Mouse (Mus musculus): ENCODE measurements at regions not wholly inside any gene's neighbourhood (a gene's known extent, or its start where the extent isn't known, plus 50 kb on each side); places are given as distances from the start of the nearest gene placed in this dataset.

DNA sequence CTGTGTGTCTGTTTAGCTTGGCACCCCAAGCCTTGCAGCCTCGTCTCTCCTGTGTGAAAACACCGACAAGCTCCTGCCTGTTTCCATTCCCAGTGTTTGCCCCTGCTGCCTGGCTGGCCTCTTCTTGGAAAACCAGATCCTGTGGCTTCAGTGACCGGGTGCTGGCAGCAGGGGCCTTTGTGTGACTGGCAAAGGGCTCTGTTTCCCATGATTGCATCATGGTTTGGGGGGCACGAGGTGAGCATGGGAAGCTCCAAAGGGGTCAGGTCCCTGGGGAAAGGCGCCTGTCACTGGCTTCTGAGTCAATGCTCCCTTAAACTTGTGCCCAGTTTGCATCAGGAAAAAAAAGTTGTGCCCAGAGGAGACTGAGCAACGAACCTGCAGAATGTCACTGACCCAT lies 175.3 kb downstream of the Gadd45g start:
- no peak overlapping the region; the same call in 1 of the 2 replicates for H3K27ac ChIP-seq
- no peak overlapping the region for H3K9ac ChIP-seq
- no peak overlapping the region for H3K4me3 ChIP-seq (replicated peaks)
- H3K9me3 ChIP-seq = no peaks in the 10 kb centered on the region
- no peak overlapping the region for H3K4me2 ChIP-seq
- H3K36me3 ChIP-seq = no peaks in the 10 kb centered on the region
- ATAC-seq (ENCODE audit: insufficient read depth, low FRiP score, low read depth) = no peak
- peaks cover 21% of the 10 kb centered on the region for H3K4me1 ChIP-seq
- H3K27me3 ChIP-seq (replicated peaks) = no peaks in the 10 kb centered on the region
- 52% methylated on average over 6 of the region's 6 CpGs for WGBS

DNA sequence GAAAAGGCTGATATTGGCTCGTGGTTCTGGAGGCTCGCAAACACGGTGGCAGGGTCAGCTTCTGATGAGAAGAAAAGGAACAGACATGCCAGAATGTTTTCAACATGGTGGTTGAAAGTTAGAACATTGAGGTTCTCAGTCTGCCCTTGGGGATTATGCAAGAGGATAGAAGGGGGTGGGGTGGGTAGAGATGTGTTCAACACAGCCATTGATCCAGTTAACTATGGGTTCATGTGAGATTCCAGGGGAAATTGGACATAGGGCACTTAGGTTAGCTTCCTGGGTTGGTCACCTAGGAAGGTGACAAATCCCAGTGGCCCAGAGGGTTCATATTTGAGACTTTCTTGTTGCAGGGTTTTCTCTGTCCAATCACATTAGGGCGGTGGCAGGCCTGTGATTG lies 176.1 kb downstream of the Gadd45g start:
- Histone ChIP-seq H3K27me3 (replicated peaks) (no peaks in the 10 kb centered on the region), H3K36me3 (no peaks in the 10 kb centered on the region), H3K4me1 (peaks cover 21% of the 10 kb centered on the region), H3K4me3 (replicated peaks) (no peak overlapping the region), H3K4me2 (no peak overlapping the region), H3K9ac (no peak overlapping the region), H3K27ac (no peak overlapping the region), H3K9me3 (no peaks in the 10 kb centered on the region)
- WGBS = 81% methylated on average over 4 of the region's 4 CpGs
- ATAC-seq (ENCODE audit: insufficient read depth, low FRiP score, low read depth) = no peak

DNA sequence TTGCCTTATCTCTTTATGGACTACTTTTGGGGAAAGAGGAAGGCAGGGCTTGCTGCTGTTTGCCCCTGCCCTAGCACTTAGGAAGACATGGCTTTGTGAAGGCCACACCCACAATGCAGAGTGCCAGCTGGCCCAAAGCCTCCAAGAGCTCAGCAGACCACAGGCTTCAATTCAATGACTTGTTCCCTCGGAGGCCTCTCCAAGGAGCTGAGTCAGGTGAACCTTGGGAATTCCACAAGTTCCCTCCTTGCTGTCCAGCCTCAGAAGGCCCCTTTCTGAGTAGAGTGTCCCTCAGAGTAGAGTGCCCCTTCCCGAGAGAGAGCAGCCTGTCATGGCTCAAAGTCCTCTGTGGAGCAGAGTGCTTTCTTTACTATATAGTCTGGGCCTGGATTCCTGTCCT lies 177.9 kb downstream of the Gadd45g start:
- Histone ChIP-seq H3K9ac (no peak overlapping the region), H3K4me1 (peaks cover 21% of the 10 kb centered on the region), H3K27ac (peak overlapping the region; percentile 58), H3K4me3 (replicated peaks) (no peak overlapping the region), H3K4me2 (peak overlapping the region; percentile 38), H3K27me3 (replicated peaks) (no peaks in the 10 kb centered on the region), H3K36me3 (no peaks in the 10 kb centered on the region), H3K9me3 (no peaks in the 10 kb centered on the region)
- WGBS = 17% methylated on average over 2 of the region's 2 CpGs
- peak; percentile 29 for ATAC-seq (ENCODE audit: insufficient read depth, low FRiP score, low read depth)

DNA sequence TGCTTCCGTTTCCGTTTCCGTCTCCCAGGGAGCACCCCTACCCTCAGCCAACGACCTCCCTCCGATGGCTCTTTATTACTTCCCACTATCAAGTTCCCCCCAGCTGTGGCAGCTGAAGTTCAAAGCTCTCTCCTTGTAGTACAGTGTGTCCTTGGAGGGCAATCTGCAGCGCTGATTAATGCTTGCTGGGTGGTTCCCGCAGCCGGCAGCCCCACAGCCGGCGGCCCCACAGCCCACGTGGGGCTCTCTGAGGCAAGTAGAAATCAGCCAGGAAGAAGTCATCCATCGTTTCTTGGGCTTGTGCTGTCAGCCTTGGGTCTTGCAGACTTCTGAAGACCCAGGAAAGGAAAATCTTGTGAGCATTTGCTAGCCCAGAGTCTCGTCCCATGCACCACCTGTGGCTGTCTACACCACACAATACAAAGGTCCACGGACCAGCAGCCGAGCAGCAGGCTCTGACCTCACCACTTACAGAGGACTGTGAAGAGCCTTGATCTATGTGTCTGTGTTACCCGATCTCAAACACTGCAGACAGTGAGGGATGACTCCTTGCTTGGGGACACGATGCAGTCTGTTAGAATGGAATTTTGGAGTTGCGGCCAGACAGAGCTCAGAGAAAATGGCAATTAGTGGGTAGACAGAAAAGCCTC lies 178.5 kb downstream of the Gadd45g start:
- Histone ChIP-seq H3K4me3 (replicated peaks) (no peak overlapping the region), H3K36me3 (no peaks in the 10 kb centered on the region), H3K4me2 (peak overlapping the region; percentile 38), H3K27ac (peak overlapping the region; percentile 58), H3K9me3 (no peaks in the 10 kb centered on the region), H3K9ac (no peak overlapping the region), H3K27me3 (replicated peaks) (no peaks in the 10 kb centered on the region), H3K4me1 (peaks cover 21% of the 10 kb centered on the region)
- WGBS = 13% methylated on average over 18 of the region's 18 CpGs
- peak; percentile 48 for ATAC-seq (ENCODE audit: insufficient read depth, low FRiP score, low read depth)

DNA sequence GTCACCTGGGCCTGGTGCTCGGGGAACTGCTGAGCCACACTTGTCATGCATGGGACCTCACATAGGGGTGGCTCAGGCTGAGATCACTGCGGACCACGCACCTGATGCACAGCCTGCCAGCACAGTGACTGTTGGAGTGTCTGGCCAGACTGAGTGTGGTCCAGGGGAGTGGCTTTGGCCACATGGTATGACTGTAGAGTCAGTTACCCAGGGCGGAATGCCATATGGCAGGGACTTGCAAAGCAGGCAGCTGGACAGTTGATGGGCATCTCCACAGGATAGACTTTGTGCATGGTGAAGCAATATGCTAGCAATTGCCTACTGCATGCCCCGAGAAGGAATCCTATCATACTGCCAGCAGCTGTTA lies 179.0 kb downstream of the Gadd45g start:
- WGBS = 73% methylated on average over 5 of the region's 5 CpGs
- H3K36me3 ChIP-seq = no peaks in the 10 kb centered on the region
- peak overlapping the region; percentile 38; the same call in 1 of the 2 replicates for H3K4me2 ChIP-seq
- H3K9me3 ChIP-seq = no peaks in the 10 kb centered on the region
- no peaks in the 10 kb centered on the region for H3K27me3 ChIP-seq (replicated peaks)
- ATAC-seq (ENCODE audit: insufficient read depth, low FRiP score, low read depth) = no peak
- no peak overlapping the region for H3K4me3 ChIP-seq (replicated peaks)
- H3K27ac ChIP-seq = no peak overlapping the region
- peaks cover 21% of the 10 kb centered on the region for H3K4me1 ChIP-seq
- H3K9ac ChIP-seq = no peak overlapping the region

DNA sequence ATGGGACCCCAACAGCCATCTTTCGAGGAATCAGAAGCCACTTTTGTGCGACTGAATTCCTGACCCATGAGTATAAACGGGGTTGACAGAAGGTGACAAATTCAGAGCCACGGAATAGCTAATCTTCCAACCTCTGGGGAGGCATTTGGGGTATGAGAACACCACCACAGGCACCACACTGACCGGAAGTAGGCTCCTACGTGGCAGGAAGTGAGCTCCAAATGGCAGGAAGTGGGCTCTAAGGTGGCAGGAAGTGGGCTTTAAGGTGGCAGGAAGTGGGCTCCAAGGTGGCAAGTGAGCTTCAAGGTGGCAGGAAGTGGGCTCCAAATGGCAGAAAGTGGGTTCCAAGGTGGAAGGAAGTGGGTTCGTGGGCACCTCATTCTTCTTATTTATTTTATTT lies 179.8 kb downstream of the Gadd45g start:
- WGBS = 84% methylated on average over 7 of the region's 7 CpGs
- Histone ChIP-seq H3K36me3 (no peaks in the 10 kb centered on the region), H3K9me3 (no peaks in the 10 kb centered on the region), H3K9ac (no peak overlapping the region), H3K27me3 (replicated peaks) (no peaks in the 10 kb centered on the region), H3K4me2 (no peak overlapping the region), H3K27ac (no peak overlapping the region), H3K4me3 (replicated peaks) (no peak overlapping the region), H3K4me1 (peaks cover 21% of the 10 kb centered on the region)
- no peak for ATAC-seq (ENCODE audit: insufficient read depth, low FRiP score, low read depth)

DNA sequence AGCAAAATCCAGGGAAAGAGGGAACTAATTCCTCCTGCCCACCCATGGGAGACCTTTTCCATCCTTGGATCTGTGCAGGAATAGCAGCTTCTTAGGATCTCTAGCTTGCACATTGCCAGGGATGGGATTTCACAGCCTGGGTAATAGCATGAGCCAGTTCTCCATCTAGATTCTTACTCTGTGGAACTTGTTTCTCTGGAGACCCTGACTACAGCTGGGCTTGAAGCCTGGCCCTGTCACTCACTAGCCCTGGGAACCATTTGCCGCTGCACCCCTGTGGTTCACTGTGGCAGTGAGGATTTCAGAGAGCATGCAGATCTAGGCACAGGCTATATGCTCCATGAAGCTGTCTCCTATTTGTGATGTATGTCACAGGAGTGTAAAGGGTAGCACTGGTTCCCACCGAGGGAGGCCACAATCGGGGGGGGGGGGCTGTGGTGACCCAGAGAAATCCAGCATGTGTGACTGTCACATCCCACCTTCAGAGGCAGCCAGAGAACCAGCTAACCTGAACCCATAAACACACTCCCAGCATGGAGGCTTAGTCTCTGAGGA lies 183.5 kb downstream of the Gadd45g start:
- Histone ChIP-seq H3K27ac (no peak overlapping the region), H3K9me3 (no peaks in the 10 kb centered on the region), H3K27me3 (replicated peaks) (no peaks in the 10 kb centered on the region), H3K36me3 (no peaks in the 10 kb centered on the region), H3K4me2 (no peak overlapping the region), H3K4me1 (peaks cover 9% of the 10 kb centered on the region), H3K9ac (no peak overlapping the region), H3K4me3 (replicated peaks) (no peak overlapping the region)
- no peak for ATAC-seq (ENCODE audit: insufficient read depth, low FRiP score, low read depth)
- WGBS = 55% methylated on average over 3 of the region's 3 CpGs

DNA sequence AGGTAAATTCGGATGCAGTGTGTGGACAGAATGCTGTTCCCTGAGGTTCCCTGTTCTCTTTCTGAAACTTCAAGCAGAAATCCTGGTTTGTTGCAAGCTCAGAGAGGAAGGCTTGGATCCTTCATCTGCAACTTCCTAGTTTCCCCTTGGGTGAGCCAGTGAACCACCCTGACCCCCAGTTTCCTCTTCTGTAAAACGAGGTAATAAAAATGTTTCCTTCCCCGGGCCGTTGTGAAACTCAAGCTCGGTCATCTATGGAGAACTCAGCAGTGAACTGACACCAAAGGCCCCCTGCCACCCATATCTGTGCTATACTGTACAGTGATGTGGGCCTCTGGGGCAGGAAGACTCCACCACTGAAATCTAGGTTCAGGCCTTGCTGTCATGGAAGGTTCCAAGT lies 185.0 kb downstream of the Gadd45g start:
- no peak overlapping the region for H3K4me3 ChIP-seq (replicated peaks)
- H3K4me1 ChIP-seq = no peaks in the 10 kb centered on the region; the same call in 1 of the 2 replicates
- H3K9ac ChIP-seq = no peak overlapping the region
- H3K4me2 ChIP-seq = no peak overlapping the region
- WGBS = 83% methylated on average over 5 of the region's 5 CpGs
- H3K27me3 ChIP-seq (replicated peaks) = no peaks in the 10 kb centered on the region
- H3K27ac ChIP-seq = no peak overlapping the region
- no peaks in the 10 kb centered on the region for H3K9me3 ChIP-seq
- H3K36me3 ChIP-seq = no peaks in the 10 kb centered on the region
- no peak for ATAC-seq (ENCODE audit: insufficient read depth, low FRiP score, low read depth)

DNA sequence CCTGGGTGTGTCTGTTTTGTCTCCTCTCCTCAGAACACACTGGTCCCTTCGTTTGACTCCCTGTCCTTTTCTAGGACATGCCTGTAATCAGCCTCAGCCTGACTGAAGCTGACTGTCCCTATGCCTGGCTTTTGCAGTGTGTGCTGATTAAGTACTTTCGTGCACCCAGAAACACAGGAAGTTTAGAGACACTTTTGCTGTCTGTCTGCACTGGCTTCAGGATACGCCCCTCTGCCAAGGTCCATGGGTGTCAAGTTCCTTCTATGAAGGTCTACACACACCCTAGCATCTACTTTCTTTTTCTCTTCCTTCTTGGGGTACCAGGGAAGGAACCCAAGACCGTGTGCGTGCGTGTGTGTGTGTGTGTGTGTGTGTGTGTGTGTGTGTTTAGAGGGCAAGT lies 189.3 kb downstream of the Gadd45g start:
- Histone ChIP-seq H3K27ac (no peak overlapping the region), H3K4me2 (no peak overlapping the region), H3K27me3 (replicated peaks) (no peaks in the 10 kb centered on the region), H3K4me1 (no peaks in the 10 kb centered on the region), H3K36me3 (no peaks in the 10 kb centered on the region), H3K9ac (no peak overlapping the region), H3K9me3 (no peaks in the 10 kb centered on the region), H3K4me3 (replicated peaks) (no peak overlapping the region)
- WGBS = 58% methylated on average over 6 of the region's 6 CpGs
- no peak for ATAC-seq (ENCODE audit: insufficient read depth, low FRiP score, low read depth)

DNA sequence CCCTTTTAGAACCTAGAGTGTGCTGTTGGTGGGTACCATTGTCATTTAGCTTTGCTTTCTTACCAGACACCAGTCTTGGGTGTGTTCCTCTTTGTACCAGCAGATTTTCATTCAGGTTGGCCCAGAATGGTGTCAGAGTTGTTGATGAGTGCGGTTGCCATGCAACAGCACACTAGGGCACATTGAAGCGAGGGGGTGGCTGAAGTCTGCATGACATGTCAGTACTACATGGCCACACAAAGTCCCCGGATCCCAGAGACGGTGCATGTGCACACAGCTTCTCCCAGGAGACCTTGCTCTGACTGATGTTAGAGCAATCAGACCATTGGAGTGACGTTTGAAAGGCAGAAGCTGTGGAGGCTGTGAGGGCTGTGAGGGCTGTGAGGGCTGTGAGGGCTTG lies 189.9 kb downstream of the Gadd45g start:
- WGBS = 80% methylated on average over 5 of the region's 5 CpGs
- no peaks in the 10 kb centered on the region for H3K36me3 ChIP-seq
- H3K9me3 ChIP-seq = no peaks in the 10 kb centered on the region
- no peak overlapping the region for H3K4me2 ChIP-seq
- no peak overlapping the region for H3K27ac ChIP-seq
- peaks cover 1% of the 10 kb centered on the region for H3K4me1 ChIP-seq
- no peak overlapping the region for H3K4me3 ChIP-seq (replicated peaks)
- no peaks in the 10 kb centered on the region for H3K27me3 ChIP-seq (replicated peaks)
- no peak for ATAC-seq (ENCODE audit: insufficient read depth, low FRiP score, low read depth)
- H3K9ac ChIP-seq = no peak overlapping the region

DNA sequence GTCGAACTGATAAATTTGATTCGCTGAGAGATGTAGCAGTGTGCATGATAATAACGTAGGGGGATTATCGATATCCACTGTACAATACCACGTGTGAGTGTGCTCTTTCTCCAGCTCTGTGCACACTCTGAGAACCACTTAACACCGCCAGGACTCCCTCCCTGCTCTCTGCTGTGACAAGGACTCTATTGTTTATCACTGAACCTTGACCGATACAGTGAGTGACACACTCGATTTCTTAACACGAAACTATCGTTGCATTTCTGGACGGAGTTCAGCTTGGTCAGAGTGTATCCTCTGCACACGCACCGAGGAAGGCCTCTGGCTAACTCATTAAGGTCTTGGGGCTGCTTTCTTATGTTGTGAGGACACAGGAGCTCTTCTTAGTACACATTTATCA lies 190.7 kb downstream of the Gadd45g start:
- Histone ChIP-seq H3K4me2 (no peak overlapping the region), H3K4me3 (replicated peaks) (no peak overlapping the region), H3K27me3 (replicated peaks) (no peaks in the 10 kb centered on the region), H3K9me3 (no peaks in the 10 kb centered on the region), H3K9ac (no peak overlapping the region), H3K36me3 (no peaks in the 10 kb centered on the region), H3K4me1 (peaks cover 10% of the 10 kb centered on the region), H3K27ac (peak overlapping the region; percentile 21; the same call in 1 of the 2 replicates)
- peak; percentile 47; the same call in 1 of the 2 replicates for ATAC-seq (ENCODE audit: insufficient read depth, low FRiP score, low read depth)
- 60% methylated on average over 13 of the region's 13 CpGs for WGBS

DNA sequence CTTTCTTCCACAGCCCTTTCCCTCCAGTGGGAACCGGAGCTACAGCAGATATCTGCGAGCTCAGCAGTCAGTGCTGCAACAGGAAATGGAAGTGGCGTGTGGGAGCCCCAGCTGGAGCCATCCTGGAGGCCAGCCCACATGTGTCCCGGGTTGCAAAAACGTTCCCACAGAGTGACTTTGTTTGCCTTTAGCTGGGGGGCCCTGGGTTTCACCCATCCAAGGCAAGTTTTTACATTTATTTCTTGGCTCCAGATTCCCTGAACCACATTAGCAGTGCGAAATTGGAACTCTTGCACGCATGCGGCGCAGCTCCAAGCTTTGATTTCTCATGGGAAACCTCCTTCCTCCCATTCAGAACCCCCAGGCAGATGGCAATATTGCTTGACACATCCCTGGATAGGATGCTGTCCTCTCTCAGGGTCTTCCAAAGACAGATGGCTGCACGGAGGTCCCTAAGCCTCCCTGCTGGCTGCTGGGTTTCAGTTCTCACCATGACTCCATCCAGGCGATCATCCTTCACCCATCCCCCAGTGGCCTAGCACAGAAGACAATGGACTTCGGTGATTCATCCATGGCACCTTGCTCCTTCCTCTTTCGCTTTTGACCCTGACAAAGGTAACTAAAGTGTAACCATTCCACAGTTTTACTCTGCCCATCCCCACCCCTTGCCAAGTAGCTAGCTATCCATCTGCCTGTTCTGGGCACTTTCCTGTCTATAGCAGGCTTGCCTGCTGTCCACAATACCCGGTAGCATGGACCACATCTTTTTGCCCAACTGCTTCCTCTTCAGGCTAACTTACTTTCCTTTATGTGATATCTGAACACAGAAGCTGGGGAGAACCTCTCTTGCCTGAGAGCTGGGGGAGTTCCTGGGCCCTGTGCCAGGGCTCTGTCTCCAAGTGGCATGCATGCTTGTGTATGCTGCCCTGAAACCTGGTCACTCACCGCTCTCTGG lies 195.3 kb downstream of the Gadd45g start:
- H3K36me3 ChIP-seq = no peaks in the 10 kb centered on the region
- peaks cover 15% of the 10 kb centered on the region for H3K4me1 ChIP-seq
- peak overlapping the region; percentile 31; the same call in 1 of the 2 replicates for H3K4me2 ChIP-seq
- no peak overlapping the region for H3K9ac ChIP-seq
- peak; percentile 55; the same call in 1 of the 2 replicates for ATAC-seq (ENCODE audit: insufficient read depth, low FRiP score, low read depth)
- no peak overlapping the region for H3K4me3 ChIP-seq (replicated peaks)
- peak overlapping the region; percentile 65 for H3K27ac ChIP-seq
- H3K27me3 ChIP-seq (replicated peaks) = no peaks in the 10 kb centered on the region
- 49% methylated on average over 15 of the region's 15 CpGs for WGBS
- no peaks in the 10 kb centered on the region for H3K9me3 ChIP-seq
